Mouse (Mus musculus) lung, embryonic 16.5 days (tissue): Measurements from ENCODE around the gene Olfr986. TPM values are rescaled to one million over a fixed set of nuclear protein-coding genes. Genes with fewer than 3 reads are reported as not detected.
A peak's percentile ranks its signal among the peaks of the same experiment; 100 is the strongest.
"Not testable (repeated sequence)": the region's sequence is repeated elsewhere in the genome, so short reads cannot be mapped to it uniquely, and the experiment has no call there.

ENCODE experiments used
- ATAC-seq: fragments of 200-750 bp; cut with Nextera tagmentation; 2 replicates; pipeline ENCODE4 v1.8.0; 2017; ENCODE audit warnings: low read depth, mild to moderate bottlenecking, moderate library complexity
- H3K27ac ChIP-seq: fragments of 300-500 bp; sonication (generic); 2 replicates; pipeline ENCODE4 v1.5.1; 2014; ENCODE audit warnings: mild to moderate bottlenecking, control low read depth, low read length
- H3K27me3 ChIP-seq: fragments of 300-500 bp; sonication (generic); 2 replicates; pipeline ENCODE4 v1.6.1; 2014; ENCODE audit warnings: low read depth, low read length, mixed read lengths; ENCODE audit not compliant: control insufficient read depth, insufficient read depth
- H3K36me3 ChIP-seq: fragments of 300-500 bp; sonication (generic); 2 replicates; pipeline ENCODE4 v1.6.1; 2014; ENCODE audit warnings: low read length; ENCODE audit not compliant: control insufficient read depth, insufficient read depth
- H3K4me1 ChIP-seq: fragments of 300-500 bp; sonication (generic); replicated peaks from 2 replicates; pipeline ENCODE4 v1.6.1; 2014; ENCODE audit warnings: low read length, mixed read lengths; ENCODE audit not compliant: control insufficient read depth, insufficient read depth
- H3K4me2 ChIP-seq: fragments of 300-500 bp; sonication (generic); 2 replicates; pipeline ENCODE4 v1.6.1; 2014; ENCODE audit warnings: low read depth, low read length, control low read depth
- H3K4me3 ChIP-seq: fragments of 300-500 bp; sonication (generic); 2 replicates; pipeline ENCODE4 v1.5.1; 2014; ENCODE audit warnings: mild to moderate bottlenecking, low read length, control low read depth
- H3K9ac ChIP-seq: fragments of 300-500 bp; sonication (generic); 2 replicates; pipeline ENCODE4 v1.6.1; 2014; ENCODE audit warnings: low read length, control low read depth
- H3K9me3 ChIP-seq: fragments of 300-500 bp; sonication (generic); 2 replicates; pipeline ENCODE4 v1.6.1; 2016; ENCODE audit warnings: low read length; ENCODE audit not compliant: control insufficient read depth
- WGBS: fragments of 180-500 bp; shearing (Covaris S2); extraction: QIAGEN DNeasy Blood & Tissue Kit; methylation state at CpG from one replicate; pipeline ENCODE4 v1.1.7; 2014; 5-methylcytosine and 5-hydroxymethylcytosine counted together
- polyA plus RNA-seq: library from polyadenylated mRNA; unstranded; fragments of >200 nt; fragmentation: Nextera tagmentation; extraction: Ambion mirVana; gene quantifications from 2 replicates; pipeline ENCODE4 v1.2.1, GENCODE M21; 2015

Gene Olfr986
- not detected in 2 replicates for polyA plus RNA-seq

GRCm38 (mm10) chr9:40180620-40181019 lies at the start of gene Olfr986:
Gene Olfr986 (plus strand): TSS chr9:40180920.
- Histone ChIP-seq H3K4me1 (no peaks in the 10 kb centered on the region), H3K36me3 (no peaks in the 10 kb centered on the region), H3K27ac (no peak within 1 kb of the TSS), H3K4me3 (no peak within 1 kb of the TSS), H3K9ac (no peak within 1 kb of the TSS), H3K27me3 (no peaks in the 10 kb centered on the region), H3K4me2 (no peak within 1 kb of the TSS), H3K9me3 (no peaks in the 10 kb centered on the region)
- no peak for ATAC-seq
- 79% methylated on average over 5 of the region's 5 CpGs for WGBS

GRCm38 (mm10) chr9:40136987-40137688 lies 43.6 kb upstream of the Olfr986 start:
- Histone ChIP-seq H3K4me3 (no peak overlapping the region), H3K9me3 (no peaks in the 10 kb centered on the region), H3K36me3 (no peaks in the 10 kb centered on the region), H3K27me3 (no peaks in the 10 kb centered on the region), H3K4me2 (no peak overlapping the region), H3K4me1 (no peaks in the 10 kb centered on the region), H3K27ac (no peak overlapping the region), H3K9ac (no peak overlapping the region)
- no peak for ATAC-seq
- WGBS: 65% methylated on average over 6 of the region's 6 CpGs

- Histone ChIP-seq H3K4me3 (no peak overlapping the region), H3K4me2 (no peak overlapping the region), H3K9ac (no peak overlapping the region), H3K9me3 (no peaks in the 10 kb centered on the region), H3K4me1 (no peaks in the 10 kb centered on the region), H3K27ac (no peak overlapping the region), H3K27me3 (no peaks in the 10 kb centered on the region), H3K36me3 (no peaks in the 10 kb centered on the region)
- WGBS: 49% methylated on average over 4 of the region's 4 CpGs
- ATAC-seq: no peak
These were observed 41.2 kb upstream of the Olfr986 start for GRCm38 (mm10) chr9:40139484-40139883.

DNA sequence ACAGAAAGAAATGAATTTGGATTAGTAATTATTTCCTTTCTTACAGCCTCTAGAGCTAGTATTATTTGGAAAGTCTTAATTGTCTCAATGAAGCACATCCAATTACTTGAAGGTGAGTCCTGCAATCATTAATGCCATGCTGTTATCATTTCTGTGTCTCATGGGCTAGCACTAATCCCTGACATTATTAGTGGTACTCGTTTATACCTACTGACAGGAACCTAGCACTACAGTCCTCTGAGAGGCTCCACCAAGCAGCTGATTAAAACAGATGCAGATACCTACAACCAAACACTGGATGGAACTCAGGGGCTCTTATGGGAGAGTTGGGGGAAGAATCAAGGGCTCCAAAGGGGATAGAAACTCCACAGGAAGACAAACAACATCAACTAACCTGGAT lies 39.2 kb upstream of the Olfr986 start:
- no peak overlapping the region for H3K27ac ChIP-seq
- H3K4me1 ChIP-seq: no peaks in the 10 kb centered on the region
- no peak overlapping the region for H3K4me2 ChIP-seq
- 59% methylated on average over 1 of the region's 1 CpGs for WGBS
- no peak overlapping the region for H3K4me3 ChIP-seq
- no peak overlapping the region for H3K9ac ChIP-seq
- no peaks in the 10 kb centered on the region for H3K36me3 ChIP-seq
- H3K9me3 ChIP-seq: no peaks in the 10 kb centered on the region
- no peaks in the 10 kb centered on the region for H3K27me3 ChIP-seq
- no peak for ATAC-seq

GRCm38 (mm10) chr9:40155118-40155644 lies 25.5 kb upstream of the Olfr986 start:
- H3K9me3 ChIP-seq: no peaks in the 10 kb centered on the region
- H3K36me3 ChIP-seq: no peaks in the 10 kb centered on the region
- H3K4me3 ChIP-seq: no peak overlapping the region
- no peaks in the 10 kb centered on the region for H3K4me1 ChIP-seq
- no peak overlapping the region for H3K9ac ChIP-seq
- ATAC-seq: no peak
- no peak overlapping the region for H3K4me2 ChIP-seq
- H3K27me3 ChIP-seq: no peaks in the 10 kb centered on the region
- H3K27ac ChIP-seq: no peak overlapping the region
- 71% methylated on average over 4 of the region's 4 CpGs for WGBS

DNA sequence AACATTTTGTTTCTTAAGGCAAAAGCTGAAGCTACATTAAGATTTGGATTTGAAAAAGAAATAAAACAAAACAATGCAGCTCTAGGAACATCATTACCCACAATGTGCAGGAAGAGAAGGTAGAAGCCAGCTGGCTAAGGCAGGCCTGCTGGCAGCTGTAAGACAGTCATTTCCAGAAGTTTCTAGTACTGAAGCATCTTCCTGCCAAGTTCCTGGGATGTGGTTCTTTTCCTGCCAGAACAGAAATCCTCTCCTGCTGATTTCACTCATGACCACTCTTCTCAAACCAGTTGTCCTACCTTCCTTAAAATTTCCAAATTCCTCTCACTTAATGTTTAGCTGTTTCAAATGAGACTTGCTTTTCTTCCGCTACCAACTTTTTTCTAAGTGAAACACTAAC lies 14.3 kb upstream of the Olfr986 start:
- no peaks in the 10 kb centered on the region for H3K4me1 ChIP-seq
- no peaks in the 10 kb centered on the region for H3K36me3 ChIP-seq
- H3K9ac ChIP-seq: no peak overlapping the region
- H3K4me3 ChIP-seq: no peak overlapping the region
- no peaks in the 10 kb centered on the region for H3K9me3 ChIP-seq
- ATAC-seq: no peak
- H3K27me3 ChIP-seq: no peaks in the 10 kb centered on the region
- no peak overlapping the region for H3K27ac ChIP-seq
- no peak overlapping the region for H3K4me2 ChIP-seq
- 88% methylated on average over 1 of the region's 1 CpGs for WGBS

DNA sequence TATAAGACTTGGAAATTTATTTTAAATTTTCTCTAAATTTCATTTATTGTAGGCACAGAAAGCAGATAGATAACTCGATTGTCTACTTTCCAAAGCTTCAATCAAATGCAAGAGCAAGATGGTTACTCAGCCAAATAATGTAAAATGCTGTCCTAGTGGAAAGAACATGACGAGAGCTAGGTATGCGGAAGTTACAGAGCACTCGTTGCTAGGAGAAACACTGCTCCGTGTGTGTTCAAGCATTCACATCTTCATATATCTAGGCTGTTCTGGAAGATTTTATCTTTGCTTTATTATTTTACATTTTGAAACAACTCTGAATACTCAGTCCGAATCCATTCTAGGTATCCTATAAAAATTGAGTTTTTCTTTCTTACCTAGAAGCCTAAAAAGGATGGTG lies 3.7 kb upstream of the Olfr986 start:
- H3K9me3 ChIP-seq: no peaks in the 10 kb centered on the region
- H3K27me3 ChIP-seq: no peaks in the 10 kb centered on the region
- no peak overlapping the region for H3K9ac ChIP-seq
- no peaks in the 10 kb centered on the region for H3K4me1 ChIP-seq
- no peak for ATAC-seq
- no peak overlapping the region for H3K27ac ChIP-seq
- no peak overlapping the region for H3K4me3 ChIP-seq
- H3K4me2 ChIP-seq: no peak overlapping the region
- 75% methylated on average over 6 of the region's 6 CpGs for WGBS
- no peaks in the 10 kb centered on the region for H3K36me3 ChIP-seq

GRCm38 (mm10) chr9:40185166-40185565 lies 4.4 kb downstream of the Olfr986 start:
- H3K27ac ChIP-seq, H3K27me3 ChIP-seq, ATAC-seq, H3K4me1 ChIP-seq, H3K4me2 ChIP-seq, H3K9ac ChIP-seq, H3K4me3 ChIP-seq, H3K9me3 ChIP-seq, H3K36me3 ChIP-seq: not testable (repeated sequence)
- 59% methylated on average over 2 of the region's 2 CpGs for WGBS

DNA sequence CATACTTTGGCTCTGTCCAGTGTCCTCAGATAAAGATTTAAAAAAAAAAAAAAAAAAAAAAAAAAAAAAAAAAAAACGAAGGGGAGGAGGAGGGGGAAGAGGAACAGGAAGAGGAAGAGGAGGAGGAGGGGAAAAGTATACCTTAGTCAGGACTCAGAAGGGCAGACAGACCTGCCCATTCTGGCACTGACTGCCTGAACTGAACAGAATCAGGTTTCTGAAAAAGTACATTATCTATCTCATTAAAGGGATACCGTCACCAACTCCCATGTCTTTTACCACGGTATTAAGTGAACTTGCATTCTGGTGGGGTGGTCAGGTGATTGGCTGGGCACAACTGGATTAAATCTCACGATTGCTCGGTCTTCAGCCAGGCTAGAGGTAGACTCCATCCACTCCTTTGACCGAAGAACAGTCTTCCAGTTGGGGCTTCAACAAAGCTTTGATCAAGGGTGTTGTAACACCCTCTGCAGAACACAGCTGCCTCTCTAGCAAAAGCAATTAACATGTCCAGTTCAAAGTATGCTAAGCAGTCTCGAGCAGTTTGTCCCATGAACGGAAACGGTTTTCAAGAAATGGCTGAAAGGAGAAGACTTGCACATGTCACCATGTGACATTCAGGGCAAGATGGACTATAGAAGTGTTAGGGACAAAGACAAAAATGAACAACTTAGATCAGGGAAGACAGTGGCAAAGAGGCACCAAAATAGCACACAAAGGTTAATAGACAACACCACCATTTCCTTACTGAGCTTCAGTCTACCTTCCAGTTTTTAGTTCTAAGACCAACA lies 10.6 kb downstream of the Olfr986 start:
- 90% methylated on average over 8 of the region's 9 CpGs for WGBS
- H3K9ac ChIP-seq: peak overlapping the region; percentile 84
- peaks cover 5% of the 10 kb centered on the region for H3K4me1 ChIP-seq
- H3K4me3 ChIP-seq: peak overlapping the region; percentile 83
- no peaks in the 10 kb centered on the region for H3K9me3 ChIP-seq
- peak overlapping the region; percentile 71 for H3K27ac ChIP-seq
- no peaks in the 10 kb centered on the region for H3K36me3 ChIP-seq
- H3K27me3 ChIP-seq: no peaks in the 10 kb centered on the region
- H3K4me2 ChIP-seq: peak overlapping the region; percentile 86
- ATAC-seq: no peak
